Mouse (Mus musculus): Measurements from ENCODE around the gene Ms4a12. TPM values are rescaled to one million over a fixed set of nuclear protein-coding genes. Genes with fewer than 3 reads are reported as not detected.
"Not testable (repeated sequence)": the region's sequence is repeated elsewhere in the genome, so short reads cannot be mapped to it uniquely, and the experiment has no call there.

Ms4a12 gene
- polyA plus RNA-seq (2014; fragmentation: Nextera tagmentation; extraction: Ambion mirVana): not detected in 2 replicates

- Histone ChIP-seq H3K9me3 (replicated peaks; ENCODE audit: control insufficient read depth, low read length) (no peaks in the 10 kb centered on the region), H3K4me1 (ENCODE audit: control insufficient read depth, insufficient read depth, low read length) (no peaks in the 10 kb centered on the region), H3K36me3 (ENCODE audit: control insufficient read depth, insufficient read depth, low read length) (no peaks in the 10 kb centered on the region), H3K27ac (ENCODE audit: low read depth, low read length) (no peak within 1 kb of the TSS), H3K9ac (ENCODE audit: low read length) (no peak within 1 kb of the TSS), H3K4me3 (ENCODE audit: low read depth, low read length) (no peak within 1 kb of the TSS), H3K27me3 (replicated peaks; ENCODE audit: control insufficient read depth, insufficient read depth, low read length) (no peaks in the 10 kb centered on the region), H3K4me2 (ENCODE audit: low read length) (no peak within 1 kb of the TSS)
- ATAC-seq (no peak), DNase-seq (ENCODE audit: low spot score) (no peak)
- 78% methylated on average over 5 of the region's 5 CpGs for WGBS
Measured at GRCm38 (mm10) chr19:11232348-11232747, at the start of gene Ms4a12. Ms4a12 (minus strand) TSS chr19:11232448.

GRCm38 (mm10) chr19:11280223-11280622 is 48.0 kb upstream of the Ms4a12 start:
- H3K4me1 ChIP-seq (ENCODE audit: control insufficient read depth, insufficient read depth, low read length): no peaks in the 10 kb centered on the region
- no peak overlapping the region for H3K4me3 ChIP-seq (ENCODE audit: low read depth, low read length)
- H3K9ac ChIP-seq (ENCODE audit: low read length): no peak overlapping the region
- H3K27me3 ChIP-seq (replicated peaks; ENCODE audit: control insufficient read depth, insufficient read depth, low read length): no peaks in the 10 kb centered on the region
- ATAC-seq (no peak), DNase-seq (ENCODE audit: low spot score) (no peak)
- no peaks in the 10 kb centered on the region for H3K9me3 ChIP-seq (replicated peaks; ENCODE audit: control insufficient read depth, low read length)
- H3K27ac ChIP-seq (ENCODE audit: low read depth, low read length): no peak overlapping the region
- 94% methylated on average over 3 of the region's 3 CpGs for WGBS
- H3K4me2 ChIP-seq (ENCODE audit: low read length): no peak overlapping the region
- H3K36me3 ChIP-seq (ENCODE audit: control insufficient read depth, insufficient read depth, low read length): no peaks in the 10 kb centered on the region

- no peak overlapping the region for H3K4me2 ChIP-seq (ENCODE audit: low read length)
- peak; percentile 0 for DNase-seq (ENCODE audit: low spot score)
- no peak for ATAC-seq
- H3K36me3 ChIP-seq (ENCODE audit: control insufficient read depth, insufficient read depth, low read length): no peaks in the 10 kb centered on the region
- H3K9ac ChIP-seq (ENCODE audit: low read length): no peak overlapping the region
- no peaks in the 10 kb centered on the region for H3K27me3 ChIP-seq (replicated peaks; ENCODE audit: control insufficient read depth, insufficient read depth, low read length)
- no peak overlapping the region for H3K4me3 ChIP-seq (ENCODE audit: low read depth, low read length)
- H3K4me1 ChIP-seq (ENCODE audit: control insufficient read depth, insufficient read depth, low read length): no peaks in the 10 kb centered on the region
- no peaks in the 10 kb centered on the region for H3K9me3 ChIP-seq (replicated peaks; ENCODE audit: control insufficient read depth, low read length)
- WGBS: 78% methylated on average over 5 of the region's 5 CpGs
- H3K27ac ChIP-seq (ENCODE audit: low read depth, low read length): no peak overlapping the region
Measured at GRCm38 (mm10) chr19:11276431-11276830, 44.2 kb upstream of the Ms4a12 start.

- 79% methylated on average over 4 of the region's 4 CpGs for WGBS
- Histone ChIP-seq H3K9me3 (replicated peaks; ENCODE audit: control insufficient read depth, low read length) (no peaks in the 10 kb centered on the region), H3K4me1 (ENCODE audit: control insufficient read depth, insufficient read depth, low read length) (no peaks in the 10 kb centered on the region), H3K9ac (ENCODE audit: low read length) (no peak overlapping the region), H3K27me3 (replicated peaks; ENCODE audit: control insufficient read depth, insufficient read depth, low read length) (no peaks in the 10 kb centered on the region), H3K36me3 (ENCODE audit: control insufficient read depth, insufficient read depth, low read length) (no peaks in the 10 kb centered on the region), H3K27ac (ENCODE audit: low read depth, low read length) (no peak overlapping the region), H3K4me3 (ENCODE audit: low read depth, low read length) (no peak overlapping the region), H3K4me2 (ENCODE audit: low read length) (no peak overlapping the region)
- no peak for ATAC-seq
- DNase-seq (ENCODE audit: low spot score): no peak
Measured at GRCm38 (mm10) chr19:11266956-11267355, 34.7 kb upstream of the Ms4a12 start.

GRCm38 (mm10) chr19:11266052-11266845 is 34.0 kb upstream of the Ms4a12 start, which contains the start of gene Ms4a1:
Ms4a1 (minus strand) TSS chr19:11266241.
- 87% methylated on average over 8 of the region's 8 CpGs for WGBS
- no peak within 1 kb of the TSS for H3K27ac ChIP-seq (ENCODE audit: low read depth, low read length)
- ATAC-seq: no peak

GRCm38 (mm10) chr19:11264602-11265185 is 32.4 kb upstream of the Ms4a12 start:
- no peak overlapping the region for H3K4me3 ChIP-seq (ENCODE audit: low read depth, low read length)
- 83% methylated on average over 9 of the region's 9 CpGs for WGBS
- H3K4me1 ChIP-seq (ENCODE audit: control insufficient read depth, insufficient read depth, low read length): no peaks in the 10 kb centered on the region
- no peaks in the 10 kb centered on the region for H3K9me3 ChIP-seq (replicated peaks; ENCODE audit: control insufficient read depth, low read length)
- H3K36me3 ChIP-seq (ENCODE audit: control insufficient read depth, insufficient read depth, low read length): no peaks in the 10 kb centered on the region
- no peak overlapping the region for H3K9ac ChIP-seq (ENCODE audit: low read length)
- ATAC-seq: no peak
- H3K27ac ChIP-seq (ENCODE audit: low read depth, low read length): no peak overlapping the region
- no peak overlapping the region for H3K4me2 ChIP-seq (ENCODE audit: low read length)
- no peaks in the 10 kb centered on the region for H3K27me3 ChIP-seq (replicated peaks; ENCODE audit: control insufficient read depth, insufficient read depth, low read length)
- DNase-seq (ENCODE audit: low spot score): no peak

More at GRCm38 (mm10) chr19:11266052-11266845, 34.0 kb upstream of the Ms4a12 start, which contains the start of gene Ms4a1:
- Histone ChIP-seq H3K27me3 (replicated peaks; ENCODE audit: control insufficient read depth, insufficient read depth, low read length) (no peaks in the 10 kb centered on the region), H3K9me3 (replicated peaks; ENCODE audit: control insufficient read depth, low read length) (no peaks in the 10 kb centered on the region), H3K36me3 (ENCODE audit: control insufficient read depth, insufficient read depth, low read length) (no peaks in the 10 kb centered on the region), H3K4me2 (ENCODE audit: low read length) (no peak within 1 kb of the TSS), H3K4me3 (ENCODE audit: low read depth, low read length) (no peak within 1 kb of the TSS), H3K9ac (ENCODE audit: low read length) (no peak within 1 kb of the TSS), H3K4me1 (ENCODE audit: control insufficient read depth, insufficient read depth, low read length) (no peaks in the 10 kb centered on the region)
- no peak for DNase-seq (ENCODE audit: low spot score)

GRCm38 (mm10) chr19:11263549-11263948 is 31.3 kb upstream of the Ms4a12 start:
- Histone ChIP-seq H3K9ac (ENCODE audit: low read length) (no peak overlapping the region), H3K36me3 (ENCODE audit: control insufficient read depth, insufficient read depth, low read length) (no peaks in the 10 kb centered on the region), H3K27me3 (replicated peaks; ENCODE audit: control insufficient read depth, insufficient read depth, low read length) (no peaks in the 10 kb centered on the region), H3K4me3 (ENCODE audit: low read depth, low read length) (no peak overlapping the region), H3K4me1 (ENCODE audit: control insufficient read depth, insufficient read depth, low read length) (no peaks in the 10 kb centered on the region), H3K27ac (ENCODE audit: low read depth, low read length) (no peak overlapping the region), H3K9me3 (replicated peaks; ENCODE audit: control insufficient read depth, low read length) (no peaks in the 10 kb centered on the region), H3K4me2 (ENCODE audit: low read length) (no peak overlapping the region)
- no peak for DNase-seq (ENCODE audit: low spot score)
- no peak for ATAC-seq
- 89% methylated on average over 3 of the region's 3 CpGs for WGBS

- H3K27me3 ChIP-seq (replicated peaks; ENCODE audit: control insufficient read depth, insufficient read depth, low read length); DNase-seq (ENCODE audit: low spot score); H3K4me3 ChIP-seq (ENCODE audit: low read depth, low read length); H3K4me2 ChIP-seq (ENCODE audit: low read length); ATAC-seq; H3K9me3 ChIP-seq (replicated peaks; ENCODE audit: control insufficient read depth, low read length); H3K9ac ChIP-seq (ENCODE audit: low read length); H3K36me3 ChIP-seq (ENCODE audit: control insufficient read depth, insufficient read depth, low read length); H3K4me1 ChIP-seq (ENCODE audit: control insufficient read depth, insufficient read depth, low read length); H3K27ac ChIP-seq (ENCODE audit: low read depth, low read length): not testable (repeated sequence)
- 84% methylated on average over 4 of the region's 4 CpGs for WGBS
Measured at GRCm38 (mm10) chr19:11262932-11263331, 30.7 kb upstream of the Ms4a12 start.

GRCm38 (mm10) chr19:11261522-11261921 is 29.3 kb upstream of the Ms4a12 start:
- H3K4me1 ChIP-seq (ENCODE audit: control insufficient read depth, insufficient read depth, low read length): no peaks in the 10 kb centered on the region
- no peak overlapping the region for H3K4me3 ChIP-seq (ENCODE audit: low read depth, low read length)
- H3K36me3 ChIP-seq (ENCODE audit: control insufficient read depth, insufficient read depth, low read length): no peaks in the 10 kb centered on the region
- 94% methylated on average over 2 of the region's 2 CpGs for WGBS
- no peaks in the 10 kb centered on the region for H3K9me3 ChIP-seq (replicated peaks; ENCODE audit: control insufficient read depth, low read length)
- no peak for ATAC-seq
- H3K9ac ChIP-seq (ENCODE audit: low read length): no peak overlapping the region
- DNase-seq (ENCODE audit: low spot score): no peak
- H3K27ac ChIP-seq (ENCODE audit: low read depth, low read length): no peak overlapping the region
- H3K27me3 ChIP-seq (replicated peaks; ENCODE audit: control insufficient read depth, insufficient read depth, low read length): no peaks in the 10 kb centered on the region
- H3K4me2 ChIP-seq (ENCODE audit: low read length): no peak overlapping the region

Data from forebrain, embryonic 14.5 days (tissue).